Mouse (Mus musculus) heart, postnatal 36 days (tissue): ENCODE measurements around the gene Tcte1. TPM values are rescaled to one million over a fixed set of nuclear protein-coding genes. Genes with fewer than 3 reads are reported as not detected.

Experiments
- DNase-seq, 2 experiments: peaks; one replicate each; pipeline ENCODE4 v3.0.0; 2021 to 2022
- intact Hi-C: fragments of 180-260 bp; cut with DNase I; formaldehyde crosslinking; loops from one replicate; pipeline ENCODE4 v1.15.1; 2025
- total RNA-seq, 2 experiments: library from RNA; stranded (reverse); gene quantifications; 2 replicates each; pipeline ENCODE4 v1.2.3; 2021

The Tcte1 gene
- total RNA-seq, 2 experiments from 2014 or later = not detected

- DNase-seq = no peak
- intact Hi-C loops = no loop called here
Observed at GRCm38 (mm10) chr17:45510871-45511270, 12.4 kb upstream of the Tcte1 start.

GRCm38 (mm10) chr17:45511757-45512156 is 11.5 kb upstream of the Tcte1 start:
- intact Hi-C loops = no loop called here
- no peak for DNase-seq

- intact Hi-C loops = no loop called here
- no peak for DNase-seq
Observed at GRCm38 (mm10) chr17:45515204-45515726, 8.0 kb upstream of the Tcte1 start.

- intact Hi-C loops = loop anchor here (1.0 to 2.0 kb wide), 2 partner anchors 36 to 127 kb away; no protein-coding TSS in a partner anchor
- DNase-seq = no peak
Observed at GRCm38 (mm10) chr17:45515806-45516205, 7.4 kb upstream of the Tcte1 start.

GRCm38 (mm10) chr17:45516488-45516887 is 6.7 kb upstream of the Tcte1 start:
- DNase-seq = peak; percentile 75 to 86
- intact Hi-C loops = loop anchor here (1.0 to 2.0 kb wide), 2 partner anchors 36 to 126 kb away; no protein-coding TSS in a partner anchor

- DNase-seq = no peak
- intact Hi-C loops = loop anchor here (2.0 kb wide), 1 partner anchor 126 kb away; no protein-coding TSS in a partner anchor
Observed at GRCm38 (mm10) chr17:45517135-45517534, 6.1 kb upstream of the Tcte1 start.

GRCm38 (mm10) chr17:45517549-45518215 is 5.6 kb upstream of the Tcte1 start:
- DNase-seq = no peak
- intact Hi-C loops = loop anchor here (2.0 kb wide), 1 partner anchor 125 kb away; no protein-coding TSS in a partner anchor

- no peak for DNase-seq
- intact Hi-C loops = no loop called here
Observed at GRCm38 (mm10) chr17:45518766-45519475, 4.3 kb upstream of the Tcte1 start.

- no peak for DNase-seq
- intact Hi-C loops = no loop called here
Observed at GRCm38 (mm10) chr17:45520136-45520535, 3.1 kb upstream of the Tcte1 start.

- DNase-seq = no peak
- intact Hi-C loops = no loop called here
Observed at GRCm38 (mm10) chr17:45524961-45525360, 1.7 kb downstream of the Tcte1 start.

GRCm38 (mm10) chr17:45526571-45526970 is 3.3 kb downstream of the Tcte1 start:
- no peak for DNase-seq
- intact Hi-C loops = no loop called here

- intact Hi-C loops = no loop called here
Observed at GRCm38 (mm10) chr17:45530346-45530782, 7.1 kb downstream of the Tcte1 start.

GRCm38 (mm10) chr17:45532896-45533295 is 9.7 kb downstream of the Tcte1 start:
- intact Hi-C loops = no loop called here
- no peak for DNase-seq

More at GRCm38 (mm10) chr17:45530346-45530782, 7.1 kb downstream of the Tcte1 start:
- DNase-seq = no peak

GRCm38 (mm10) chr17:45536264-45536663 is 13.0 kb downstream of the Tcte1 start:
- no peak for DNase-seq
- intact Hi-C loops = no loop called here

GRCm38 (mm10) chr17:45538394-45538793 is 15.2 kb downstream of the Tcte1 start:
- no peak for DNase-seq
- intact Hi-C loops = no loop called here

GRCm38 (mm10) chr17:45539664-45540063 is 16.4 kb downstream of the Tcte1 start:
- no peak for DNase-seq
- intact Hi-C loops = no loop called here

- intact Hi-C loops = no loop called here
- no peak for DNase-seq
Observed at GRCm38 (mm10) chr17:45542129-45542528, 18.9 kb downstream of the Tcte1 start.

GRCm38 (mm10) chr17:45542705-45543104 is 19.5 kb downstream of the Tcte1 start:
- DNase-seq = no peak
- intact Hi-C loops = no loop called here

- DNase-seq = no peak
- intact Hi-C loops = no loop called here
Observed at GRCm38 (mm10) chr17:45543115-45543514, 19.9 kb downstream of the Tcte1 start.

- no peak for DNase-seq
- intact Hi-C loops = no loop called here
Observed at GRCm38 (mm10) chr17:45544001-45544872, 21.0 kb downstream of the Tcte1 start.

GRCm38 (mm10) chr17:45544873-45545277 is 21.6 kb downstream of the Tcte1 start:
- intact Hi-C loops = no loop called here
- DNase-seq = no peak
